Mouse (Mus musculus): ENCODE results near the gene Galnt10. TPM values are rescaled to one million over a fixed set of nuclear protein-coding genes. Genes with fewer than 3 reads are reported as not detected.
A peak's percentile ranks its signal among the peaks of the same experiment; 100 is the strongest.

Gene Galnt10
- polyA plus RNA-seq, 1 experiment, result 22.4 TPM

DNA sequence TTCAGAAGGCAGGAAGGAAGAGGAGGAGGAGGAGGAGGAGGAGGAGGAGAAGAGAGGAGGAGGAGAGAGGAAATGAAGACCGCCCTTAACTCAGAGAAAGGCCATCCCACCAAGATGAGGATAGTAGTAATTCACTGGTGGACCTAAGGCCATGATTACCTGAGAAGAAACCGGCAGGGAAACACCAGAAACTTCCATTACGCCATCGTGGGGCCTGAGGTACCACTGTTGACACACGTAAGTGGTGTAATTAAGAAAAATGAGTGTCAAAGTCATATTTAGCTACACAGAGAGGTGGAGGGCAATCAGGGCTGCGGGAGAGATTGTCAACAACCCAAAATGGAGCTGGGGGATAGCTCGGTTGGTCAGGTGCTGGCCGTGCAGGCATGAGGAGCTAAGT is 23.0 kb downstream of the Galnt10 start:
- H3K4me1 ChIP-seq (ENCODE audit: control insufficient read depth, insufficient read depth, low read length), result peaks cover 4% of the 10 kb centered on the region
- H3K27ac ChIP-seq (ENCODE audit: insufficient read depth, low read depth, low read length), result no peak overlapping the region

DNA sequence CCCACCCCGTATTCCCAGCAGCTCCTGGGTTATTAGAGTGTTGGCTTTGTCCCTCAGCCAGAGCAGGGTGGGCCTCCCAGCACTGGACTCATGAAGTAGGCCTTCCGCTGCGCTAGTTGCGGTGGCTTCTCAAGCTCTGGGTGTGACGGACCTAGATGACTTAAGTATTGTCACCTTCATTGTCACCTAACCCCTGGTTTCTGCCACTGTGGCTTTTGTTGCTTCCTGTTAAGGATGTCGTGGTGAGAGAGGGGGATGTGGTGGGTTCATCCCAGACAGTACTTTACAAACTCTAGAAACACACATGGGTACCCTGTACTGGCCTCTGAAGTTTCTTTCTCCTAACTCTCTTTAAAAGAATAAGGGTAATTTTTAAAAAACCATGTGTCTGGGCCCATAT is 24.3 kb downstream of the Galnt10 start:
- no peak for TF ChIP-seq POLR2A (IDR thresholded peaks at IDR 0.05; ENCODE audit: borderline replicate concordance, low read depth, low read length)
- no peak for TF ChIP-seq CTCF (IDR thresholded peaks at IDR 0.05; ENCODE audit: low read depth, low read length)
- H3K27ac ChIP-seq (ENCODE audit: insufficient read depth, low read depth, low read length), result no peak overlapping the region
- no peak overlapping the region for H3K4me3 ChIP-seq (ENCODE audit: insufficient read depth, low read length)
- peaks cover 15% of the 10 kb centered on the region for H3K4me1 ChIP-seq (ENCODE audit: control insufficient read depth, insufficient read depth, low read length)

More for the DNA sequence above, 23.0 kb downstream of the Galnt10 start:
- no peak overlapping the region for H3K4me3 ChIP-seq (ENCODE audit: insufficient read depth, low read length)
- TF ChIP-seq CTCF (IDR thresholded peaks at IDR 0.05; ENCODE audit: low read depth, low read length) (no peak), POLR2A (IDR thresholded peaks at IDR 0.05; ENCODE audit: borderline replicate concordance, low read depth, low read length) (no peak)

DNA sequence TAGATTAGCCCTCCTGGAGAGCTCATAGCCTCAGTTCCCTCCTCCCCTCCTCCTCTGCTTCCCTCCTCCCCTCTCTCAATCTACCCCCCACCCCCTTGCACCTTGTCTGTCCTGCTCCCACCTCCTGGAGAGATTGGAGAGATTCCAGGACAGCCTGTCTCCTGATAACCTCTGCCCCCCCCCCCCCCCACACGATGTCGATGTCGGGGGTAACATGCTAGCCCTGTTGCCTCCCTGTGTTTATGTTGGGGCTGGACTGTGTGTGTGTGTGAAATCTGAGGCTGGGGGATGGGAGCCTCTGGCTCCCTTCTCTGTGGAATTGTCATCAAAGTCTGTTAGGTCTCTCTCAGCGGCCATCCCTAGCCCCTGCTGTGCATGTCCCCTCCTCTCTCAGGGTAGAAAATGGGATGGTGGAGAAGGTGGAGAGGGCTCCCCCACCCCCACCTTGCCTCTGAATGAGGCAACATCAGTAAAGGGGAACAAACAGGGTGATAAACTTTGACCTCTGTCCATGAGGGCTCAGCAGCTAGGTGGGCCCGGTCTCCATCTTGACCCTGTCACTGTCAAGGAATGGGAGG is 26.0 kb downstream of the Galnt10 start:
- TF ChIP-seq CTCF (IDR thresholded peaks at IDR 0.05; ENCODE audit: low read depth, low read length), result no peak
- TF ChIP-seq POLR2A (IDR thresholded peaks at IDR 0.05; ENCODE audit: borderline replicate concordance, low read depth, low read length), result no peak
- H3K4me3 ChIP-seq (ENCODE audit: insufficient read depth, low read length), result no peak overlapping the region
- H3K27ac ChIP-seq (ENCODE audit: insufficient read depth, low read depth, low read length), result no peak overlapping the region
- peaks cover 21% of the 10 kb centered on the region for H3K4me1 ChIP-seq (ENCODE audit: control insufficient read depth, insufficient read depth, low read length)

DNA sequence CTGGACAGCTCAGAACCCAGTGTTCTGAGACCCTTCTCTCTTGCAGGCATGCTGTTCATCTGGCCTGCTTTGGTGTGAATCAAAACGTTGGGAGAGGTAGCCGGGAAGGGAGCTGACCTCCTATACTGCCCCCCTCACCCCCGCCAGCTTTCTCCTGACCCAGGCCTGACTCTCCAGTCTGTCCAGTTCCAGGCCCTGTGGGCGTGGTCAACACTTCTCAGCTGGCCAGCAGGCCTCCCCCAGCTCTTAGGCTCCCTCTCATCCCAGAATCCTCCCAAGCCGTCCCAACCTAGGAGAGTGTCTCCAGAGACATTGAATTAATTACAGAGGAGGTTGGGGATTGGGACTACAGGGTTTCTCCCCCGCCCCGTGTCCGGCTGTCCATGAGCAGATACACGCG is 26.6 kb downstream of the Galnt10 start:
- no peak overlapping the region for H3K4me3 ChIP-seq (ENCODE audit: insufficient read depth, low read length)
- H3K27ac ChIP-seq (ENCODE audit: insufficient read depth, low read depth, low read length), result no peak overlapping the region
- H3K4me1 ChIP-seq (ENCODE audit: control insufficient read depth, insufficient read depth, low read length), result peaks cover 21% of the 10 kb centered on the region
- TF ChIP-seq CTCF (IDR thresholded peaks at IDR 0.05; ENCODE audit: low read depth, low read length) (no peak), POLR2A (IDR thresholded peaks at IDR 0.05; ENCODE audit: borderline replicate concordance, low read depth, low read length) (no peak)

DNA sequence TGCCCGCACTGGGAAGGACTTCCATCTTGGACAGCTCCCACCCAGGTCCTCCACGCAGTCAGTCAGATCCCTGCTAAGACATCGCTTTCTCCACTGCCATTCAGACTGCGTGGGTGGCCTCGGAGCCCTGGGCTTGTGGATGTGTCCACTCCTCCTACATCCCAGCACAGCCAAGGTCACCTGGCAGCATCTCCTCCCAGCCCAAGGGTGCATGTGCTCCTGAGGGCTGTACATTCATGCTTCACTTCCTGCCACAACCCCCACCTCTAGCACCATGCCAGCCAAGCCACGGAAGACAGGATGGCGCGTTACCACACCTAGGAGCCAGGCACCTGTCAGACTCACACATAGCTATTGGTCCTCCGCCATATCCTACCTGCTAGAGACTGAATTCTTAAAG is 27.8 kb downstream of the Galnt10 start:
- no peak for TF ChIP-seq CTCF (IDR thresholded peaks at IDR 0.05; ENCODE audit: low read depth, low read length)
- no peak for TF ChIP-seq POLR2A (IDR thresholded peaks at IDR 0.05; ENCODE audit: borderline replicate concordance, low read depth, low read length)
- H3K27ac ChIP-seq (ENCODE audit: insufficient read depth, low read depth, low read length), result no peak overlapping the region
- H3K4me3 ChIP-seq (ENCODE audit: insufficient read depth, low read length), result no peak overlapping the region
- H3K4me1 ChIP-seq (ENCODE audit: control insufficient read depth, insufficient read depth, low read length), result peaks cover 30% of the 10 kb centered on the region

DNA sequence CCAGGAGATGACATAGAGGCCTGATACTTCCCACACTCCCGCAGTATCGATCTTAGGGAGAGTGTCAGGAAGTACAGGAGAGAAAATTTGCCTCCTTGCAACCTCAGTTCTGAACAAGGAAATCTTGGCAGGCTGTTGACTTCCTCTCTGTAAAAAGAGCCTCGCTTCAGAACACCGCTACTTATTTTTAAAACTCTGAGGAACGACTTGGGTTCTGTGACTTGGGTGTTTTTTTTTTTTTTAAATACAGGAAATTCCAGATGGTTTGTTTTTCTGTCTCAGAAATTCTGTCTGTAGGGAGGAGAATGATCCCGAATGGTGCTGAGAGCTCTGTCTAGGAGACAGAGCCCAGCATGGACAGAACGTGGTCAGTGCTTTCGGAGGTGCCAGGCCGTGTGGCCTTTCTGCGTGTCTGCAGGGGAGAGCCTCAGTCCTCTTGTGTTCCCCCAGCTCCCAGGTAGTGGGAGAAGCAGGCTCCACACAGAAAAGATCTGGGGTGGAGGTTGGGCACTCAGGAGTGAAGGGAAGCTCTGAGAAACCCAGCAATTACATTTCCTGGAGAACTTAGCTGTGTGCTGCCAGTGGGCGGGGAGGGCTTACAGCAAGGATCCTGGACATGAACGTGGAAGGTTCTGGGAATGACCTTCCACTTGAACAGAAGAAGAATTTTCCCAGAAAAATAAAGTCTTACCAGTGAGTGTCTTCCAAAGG is 28.9 kb downstream of the Galnt10 start:
- peak overlapping the region; percentile 89 for H3K27ac ChIP-seq (ENCODE audit: insufficient read depth, low read depth, low read length)
- no peak for TF ChIP-seq POLR2A (IDR thresholded peaks at IDR 0.05; ENCODE audit: borderline replicate concordance, low read depth, low read length)
- peak overlapping the region; percentile 9 for H3K4me3 ChIP-seq (ENCODE audit: insufficient read depth, low read length)
- peaks cover 30% of the 10 kb centered on the region for H3K4me1 ChIP-seq (ENCODE audit: control insufficient read depth, insufficient read depth, low read length)

DNA sequence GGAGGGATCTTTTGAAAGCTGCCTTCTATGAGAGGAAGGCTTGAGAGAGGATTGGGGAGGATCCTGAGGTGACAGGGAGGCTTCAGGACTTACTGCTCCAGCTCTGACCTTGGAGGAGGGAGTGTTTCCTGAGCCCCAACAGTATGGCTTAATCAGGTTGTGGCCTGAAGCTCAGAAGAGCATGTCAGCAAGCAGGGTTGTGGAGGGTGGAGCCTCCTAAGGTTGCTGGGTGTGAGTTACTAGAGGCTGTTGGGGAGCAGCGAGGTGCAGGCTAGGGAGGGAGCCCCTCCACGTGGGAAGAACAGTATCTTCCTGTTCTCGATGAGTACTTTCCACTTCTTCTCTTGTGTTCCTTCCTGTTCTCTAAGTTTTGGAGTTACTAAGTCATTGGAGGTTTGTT is 32.0 kb downstream of the Galnt10 start:
- no peak overlapping the region for H3K4me3 ChIP-seq (ENCODE audit: insufficient read depth, low read length)
- no peak overlapping the region for H3K27ac ChIP-seq (ENCODE audit: insufficient read depth, low read depth, low read length)
- TF ChIP-seq CTCF (IDR thresholded peaks at IDR 0.05; ENCODE audit: low read depth, low read length) (no peak), POLR2A (IDR thresholded peaks at IDR 0.05; ENCODE audit: borderline replicate concordance, low read depth, low read length) (no peak)
- peaks cover 35% of the 10 kb centered on the region for H3K4me1 ChIP-seq (ENCODE audit: control insufficient read depth, insufficient read depth, low read length)

DNA sequence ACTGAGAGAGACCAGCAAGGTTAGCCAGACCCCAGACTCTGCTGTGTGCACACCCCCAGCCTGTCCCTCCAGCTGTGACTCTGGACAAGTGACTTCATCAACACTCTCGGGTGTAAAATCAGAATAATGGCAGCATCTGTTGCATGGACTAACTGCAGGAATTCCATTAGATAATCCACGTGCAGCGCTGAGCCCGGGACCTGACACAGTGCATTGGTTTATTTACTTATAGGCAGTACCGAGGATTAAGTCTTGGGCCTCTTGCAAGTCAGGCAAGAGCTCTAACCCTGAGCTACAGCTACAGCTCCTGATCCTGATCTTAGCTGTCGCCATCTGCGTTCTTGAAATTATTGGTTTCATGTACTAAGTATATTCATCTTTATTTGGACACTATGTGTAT is 37.3 kb downstream of the Galnt10 start:
- no peak overlapping the region for H3K4me3 ChIP-seq (ENCODE audit: insufficient read depth, low read length)
- H3K27ac ChIP-seq (ENCODE audit: insufficient read depth, low read depth, low read length), result no peak overlapping the region
- TF ChIP-seq CTCF (IDR thresholded peaks at IDR 0.05; ENCODE audit: low read depth, low read length) (no peak), POLR2A (IDR thresholded peaks at IDR 0.05; ENCODE audit: borderline replicate concordance, low read depth, low read length) (no peak)
- H3K4me1 ChIP-seq (ENCODE audit: control insufficient read depth, insufficient read depth, low read length), result peaks cover 23% of the 10 kb centered on the region

DNA sequence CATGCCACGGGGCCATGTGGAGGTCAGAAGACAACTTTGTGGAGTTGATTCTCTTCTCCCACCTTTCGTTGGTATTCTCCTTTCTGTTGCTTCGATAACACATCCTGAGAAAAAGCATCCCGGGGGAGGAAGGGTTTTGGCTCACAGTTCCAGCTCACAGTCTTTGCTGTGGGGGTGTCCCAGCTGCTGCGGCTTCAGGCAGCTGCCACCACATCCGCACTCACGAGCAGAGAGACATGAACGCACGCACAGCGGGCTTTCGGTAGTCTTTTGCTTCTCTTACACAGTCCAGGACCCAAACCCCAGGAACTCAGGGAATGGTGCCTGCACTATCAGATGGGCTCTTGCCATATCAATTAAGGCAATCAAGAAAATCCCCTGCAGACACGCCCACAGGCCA is 37.9 kb downstream of the Galnt10 start:
- Histone ChIP-seq H3K27ac (ENCODE audit: insufficient read depth, low read depth, low read length) (no peak overlapping the region), H3K4me1 (ENCODE audit: control insufficient read depth, insufficient read depth, low read length) (peaks cover 21% of the 10 kb centered on the region), H3K4me3 (ENCODE audit: insufficient read depth, low read length) (no peak overlapping the region)
- TF ChIP-seq POLR2A (IDR thresholded peaks at IDR 0.05; ENCODE audit: borderline replicate concordance, low read depth, low read length), result no peak
- no peak for TF ChIP-seq CTCF (IDR thresholded peaks at IDR 0.05; ENCODE audit: low read depth, low read length)

DNA sequence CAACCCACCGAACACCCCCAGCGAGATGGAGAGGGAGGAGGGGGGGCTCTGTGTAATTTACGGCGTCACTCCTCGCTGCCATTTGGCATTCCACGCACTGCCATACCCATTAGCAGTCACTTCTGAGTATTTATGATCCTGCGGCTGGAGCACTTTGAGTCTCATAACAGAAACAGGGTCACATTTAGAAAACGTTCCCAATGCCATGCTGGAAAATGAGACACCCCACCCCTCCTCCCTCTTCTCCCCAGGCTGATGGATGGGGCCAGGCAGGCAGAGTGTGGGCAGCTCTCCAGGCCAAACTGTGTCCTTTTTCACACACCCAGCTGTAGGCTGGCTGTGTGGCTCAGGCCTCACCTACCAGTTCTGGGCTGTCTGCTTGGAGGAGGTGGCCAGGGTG is 38.7 kb downstream of the Galnt10 start:
- TF ChIP-seq CTCF (IDR thresholded peaks at IDR 0.05; ENCODE audit: low read depth, low read length) (no peak), POLR2A (IDR thresholded peaks at IDR 0.05; ENCODE audit: borderline replicate concordance, low read depth, low read length) (no peak)
- Histone ChIP-seq H3K27ac (ENCODE audit: insufficient read depth, low read depth, low read length) (no peak overlapping the region), H3K4me3 (ENCODE audit: insufficient read depth, low read length) (no peak overlapping the region), H3K4me1 (ENCODE audit: control insufficient read depth, insufficient read depth, low read length) (peaks cover 21% of the 10 kb centered on the region)
